Mouse (Mus musculus): Measurements from ENCODE around the gene Rock2. TPM values are rescaled to one million over a fixed set of nuclear protein-coding genes. Genes with fewer than 3 reads are reported as not detected.
A peak's percentile ranks its signal among the peaks of the same experiment; 100 is the strongest.

Rock2 gene
- polyA plus RNA-seq, 1 experiment from 2014 or later, result 23.2 TPM

- no peak for DNase-seq
Observed at GRCm38 (mm10) chr12:16893039-16893438, 1.7 kb upstream of the Rock2 start.

GRCm38 (mm10) chr12:16893656-16894395 is 869 bp upstream of the Rock2 start:
- H3K9ac ChIP-seq, result peak overlapping the region; percentile 94
- no peaks in the 10 kb centered on the region for H3K36me3 ChIP-seq (ENCODE audit: insufficient read depth)
- H3K4me2 ChIP-seq, result peak overlapping the region; percentile 92
- ATAC-seq (ENCODE audit: insufficient read depth) (no peak), DNase-seq (peak; percentile 73)
- H3K27ac ChIP-seq (ENCODE audit: low read depth), result peak overlapping the region; percentile 99
- no peak for TF ChIP-seq CTCF (IDR thresholded peaks at IDR 0.05; ENCODE audit: low read depth)
- WGBS, result 3% methylated on average over 18 of the region's 18 CpGs
- H3K4me3 ChIP-seq (ENCODE audit: low read depth, low read length), result peak overlapping the region; percentile 92
- H3K4me1 ChIP-seq (ENCODE audit: insufficient read depth), result peaks cover 14% of the 10 kb centered on the region
- no peaks in the 10 kb centered on the region for H3K27me3 ChIP-seq (ENCODE audit: insufficient read depth, low read length)
- no peaks in the 10 kb centered on the region for H3K9me3 ChIP-seq (ENCODE audit: low read depth, low read length)

More at GRCm38 (mm10) chr12:16893039-16893438, 1.7 kb upstream of the Rock2 start:
- no peak overlapping the region; the same call in 1 of the 2 replicates for H3K4me2 ChIP-seq
- H3K27me3 ChIP-seq (ENCODE audit: insufficient read depth, low read length), result no peaks in the 10 kb centered on the region
- no peak overlapping the region for H3K4me3 ChIP-seq (ENCODE audit: low read depth, low read length)
- H3K4me1 ChIP-seq (ENCODE audit: insufficient read depth), result peaks cover 14% of the 10 kb centered on the region
- no peaks in the 10 kb centered on the region for H3K36me3 ChIP-seq (ENCODE audit: insufficient read depth)
- ATAC-seq (ENCODE audit: insufficient read depth), result no peak
- 80% methylated on average over 2 of the region's 2 CpGs for WGBS
- no peak overlapping the region for H3K9ac ChIP-seq
- TF ChIP-seq CTCF (IDR thresholded peaks at IDR 0.05; ENCODE audit: low read depth), result no peak
- no peaks in the 10 kb centered on the region for H3K9me3 ChIP-seq (ENCODE audit: low read depth, low read length)
- H3K27ac ChIP-seq (ENCODE audit: low read depth), result 0 out of 2 replicates have a peak overlapping the region, but pooled peaks have one; percentile 99

- no peaks in the 10 kb centered on the region for H3K36me3 ChIP-seq (ENCODE audit: insufficient read depth)
- no peaks in the 10 kb centered on the region for H3K27me3 ChIP-seq (ENCODE audit: insufficient read depth, low read length)
- TF ChIP-seq CTCF (IDR thresholded peaks at IDR 0.05; ENCODE audit: low read depth), result no peak
- 0% methylated on average over 39 of the region's 41 CpGs for WGBS
- H3K27ac ChIP-seq (ENCODE audit: low read depth), result peak overlapping the region; percentile 99
- DNase-seq (peak; percentile 62), ATAC-seq (ENCODE audit: insufficient read depth) (peak; percentile 42)
- H3K4me2 ChIP-seq, result peak overlapping the region; percentile 92
- H3K9ac ChIP-seq, result peak overlapping the region; percentile 94
- H3K9me3 ChIP-seq (ENCODE audit: low read depth, low read length), result no peaks in the 10 kb centered on the region
- H3K4me3 ChIP-seq (ENCODE audit: low read depth, low read length), result peak overlapping the region; percentile 92
- H3K4me1 ChIP-seq (ENCODE audit: insufficient read depth), result peaks cover 14% of the 10 kb centered on the region
Observed at GRCm38 (mm10) chr12:16895221-16895928, 680 bp downstream of the Rock2 start.

GRCm38 (mm10) chr12:16896073-16896789 is 1.5 kb downstream of the Rock2 start:
- ATAC-seq (ENCODE audit: insufficient read depth) (no peak), DNase-seq (peak; percentile 56)
- Histone ChIP-seq H3K36me3 (ENCODE audit: insufficient read depth) (no peaks in the 10 kb centered on the region), H3K4me1 (ENCODE audit: insufficient read depth) (peaks cover 21% of the 10 kb centered on the region), H3K4me2 (peak overlapping the region; percentile 92), H3K27ac (ENCODE audit: low read depth) (peak overlapping the region; percentile 58; the same call in 1 of the 2 replicates), H3K27me3 (ENCODE audit: insufficient read depth, low read length) (no peaks in the 10 kb centered on the region), H3K4me3 (ENCODE audit: low read depth, low read length) (peak overlapping the region; percentile 92), H3K9me3 (ENCODE audit: low read depth, low read length) (no peaks in the 10 kb centered on the region), H3K9ac (peak overlapping the region; percentile 94)
- no peak for TF ChIP-seq CTCF (IDR thresholded peaks at IDR 0.05; ENCODE audit: low read depth)
- WGBS, result 4% methylated on average over 8 of the region's 8 CpGs

GRCm38 (mm10) chr12:16897225-16897624 is 2.5 kb downstream of the Rock2 start:
- H3K4me3 ChIP-seq (ENCODE audit: low read depth, low read length), result no peak overlapping the region
- 63% methylated on average over 2 of the region's 2 CpGs for WGBS

GRCm38 (mm10) chr12:16898221-16898620 is 3.5 kb downstream of the Rock2 start:
- no peaks in the 10 kb centered on the region for H3K27me3 ChIP-seq (ENCODE audit: insufficient read depth, low read length)
- WGBS, result 38% methylated on average over 2 of the region's 2 CpGs
- no peak for DNase-seq
- no peak for TF ChIP-seq CTCF (IDR thresholded peaks at IDR 0.05; ENCODE audit: low read depth)
- peaks cover 21% of the 10 kb centered on the region for H3K4me1 ChIP-seq (ENCODE audit: insufficient read depth)
- H3K9ac ChIP-seq, result no peak overlapping the region
- H3K27ac ChIP-seq (ENCODE audit: low read depth), result no peak overlapping the region
- no peak overlapping the region for H3K4me3 ChIP-seq (ENCODE audit: low read depth, low read length)
- ATAC-seq (ENCODE audit: insufficient read depth), result no peak
- H3K36me3 ChIP-seq (ENCODE audit: insufficient read depth), result no peaks in the 10 kb centered on the region
- H3K4me2 ChIP-seq, result no peak overlapping the region
- H3K9me3 ChIP-seq (ENCODE audit: low read depth, low read length), result no peaks in the 10 kb centered on the region

More at GRCm38 (mm10) chr12:16897225-16897624, 2.5 kb downstream of the Rock2 start:
- Histone ChIP-seq H3K27me3 (ENCODE audit: insufficient read depth, low read length) (no peaks in the 10 kb centered on the region), H3K9ac (no peak overlapping the region), H3K4me1 (ENCODE audit: insufficient read depth) (peaks cover 21% of the 10 kb centered on the region), H3K27ac (ENCODE audit: low read depth) (no peak overlapping the region), H3K36me3 (ENCODE audit: insufficient read depth) (no peaks in the 10 kb centered on the region), H3K9me3 (ENCODE audit: low read depth, low read length) (no peaks in the 10 kb centered on the region), H3K4me2 (peak overlapping the region; percentile 92)
- no peak for DNase-seq
- no peak for TF ChIP-seq CTCF (IDR thresholded peaks at IDR 0.05; ENCODE audit: low read depth)
- no peak for ATAC-seq (ENCODE audit: insufficient read depth)

Data from lung, embryonic 14.5 days (tissue).